Mouse (Mus musculus) cerebellum, adult 9-11 months (tissue): ENCODE results near the gene Pemt.
A peak's percentile ranks its signal among the peaks of the same experiment; 100 is the strongest.

ENCODE experiments used
- DNase-seq: peaks from one replicate; pipeline ENCODE4 v3.0.0; 2022

The Pemt gene

DNA sequence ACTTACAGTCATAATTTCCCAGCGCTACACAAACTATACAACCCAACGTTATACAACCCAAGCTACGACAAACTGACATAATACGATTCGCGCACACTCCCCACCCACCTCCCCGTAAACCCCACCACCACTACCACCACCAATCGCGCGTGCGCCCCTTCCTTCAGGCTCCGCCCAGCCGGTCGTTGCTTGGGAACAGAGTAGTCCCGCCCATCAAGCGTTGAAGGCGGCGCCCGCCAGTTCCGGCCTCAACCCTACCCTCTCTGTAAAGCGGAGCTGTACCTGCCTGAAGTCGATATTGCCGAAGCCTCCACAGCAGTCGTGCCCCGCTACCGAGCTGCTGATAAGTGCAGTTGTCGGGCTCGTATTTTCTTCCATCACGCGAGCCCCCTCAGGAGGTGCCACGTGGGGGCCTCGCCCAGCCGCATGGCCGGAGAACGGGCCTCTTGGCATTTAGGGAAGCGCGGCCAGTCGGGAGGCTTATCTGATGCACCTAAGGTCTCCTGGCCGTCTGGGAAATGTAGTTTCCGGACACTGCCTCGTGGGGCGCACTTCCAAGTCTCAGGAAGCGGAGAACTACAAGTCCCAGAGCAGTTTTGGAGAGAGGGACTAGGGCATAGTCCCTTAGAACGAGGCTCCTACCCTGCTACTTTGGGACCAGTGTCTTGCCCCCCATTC lies at the start of gene Pemt:
Pemt (minus strand) TSS at position 432 of the 678 bp plus-strand sequence.
- peak; percentile 96 for DNase-seq

DNA sequence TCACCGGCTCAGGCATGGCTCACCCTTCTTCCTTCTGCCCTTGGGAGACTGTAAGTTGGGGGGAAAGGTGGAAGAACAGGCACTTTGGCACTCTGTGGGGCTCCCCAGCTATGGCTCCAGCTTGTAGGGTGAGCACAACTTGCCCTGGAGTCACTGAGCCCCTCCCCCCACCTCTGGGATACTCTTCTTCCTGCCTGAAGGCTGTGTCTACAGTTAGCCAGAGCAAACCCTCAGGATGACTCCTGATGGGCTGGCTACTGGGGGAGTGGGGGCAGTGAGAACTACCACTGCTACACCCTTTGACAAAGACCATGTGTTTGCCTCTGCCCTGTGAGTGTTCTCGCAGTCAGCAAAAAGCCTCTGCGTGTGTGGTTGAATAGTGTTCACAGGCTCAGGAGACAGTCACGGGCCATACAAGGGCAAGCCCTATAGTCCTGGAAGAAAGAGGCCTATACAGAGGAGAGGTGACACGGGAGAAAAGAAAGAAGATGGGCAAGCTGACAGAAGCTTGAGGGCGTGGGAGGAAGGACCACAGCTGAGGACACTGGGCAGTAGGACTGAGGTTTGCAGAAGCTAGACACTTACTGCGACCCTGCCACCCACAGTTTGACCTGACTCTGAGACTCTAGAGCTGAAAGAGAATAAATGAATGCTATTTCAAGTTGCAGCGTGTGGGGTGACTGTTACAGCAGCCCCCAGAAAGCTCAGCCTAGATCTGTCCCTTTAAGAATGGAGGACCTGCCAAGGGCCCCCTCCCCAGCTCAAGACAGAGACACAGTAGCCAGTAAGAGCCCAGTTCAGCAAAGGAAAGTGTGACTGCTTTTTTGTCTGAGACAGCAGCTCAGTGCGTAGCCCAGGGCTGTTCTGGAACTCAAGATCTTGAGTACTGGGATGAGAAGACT lies 48.9 kb upstream of the Pemt start:
- DNase-seq: no peak

DNA sequence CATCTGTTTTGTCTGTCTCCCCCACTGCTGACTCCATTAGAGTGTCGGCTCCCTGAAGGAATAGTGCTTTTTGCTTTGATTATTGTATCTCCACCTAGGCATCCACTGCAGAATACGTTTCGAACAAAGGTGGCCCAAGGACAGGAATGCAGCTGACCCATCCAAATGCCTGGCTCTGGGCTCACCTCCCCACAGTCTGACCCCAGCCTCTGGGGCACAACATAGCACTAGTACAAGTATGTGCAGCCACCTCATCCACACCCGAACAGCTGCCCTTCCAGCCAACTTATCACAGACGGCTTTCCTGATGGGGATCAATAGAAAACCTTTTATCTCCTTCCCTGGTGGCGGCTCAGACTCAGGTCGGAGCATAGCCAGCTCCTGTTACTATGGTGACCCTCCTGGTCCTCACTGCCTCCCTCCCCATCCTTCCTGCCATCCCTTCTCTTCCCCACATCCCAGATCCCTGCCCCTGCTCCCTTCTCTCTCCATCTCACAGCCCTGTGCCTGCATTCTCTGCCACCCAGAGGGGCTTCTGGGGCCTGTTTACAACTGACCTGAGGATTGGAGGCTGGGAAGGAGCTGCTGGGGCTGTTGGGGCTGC lies 47.8 kb upstream of the Pemt start:
- no peak for DNase-seq

DNA sequence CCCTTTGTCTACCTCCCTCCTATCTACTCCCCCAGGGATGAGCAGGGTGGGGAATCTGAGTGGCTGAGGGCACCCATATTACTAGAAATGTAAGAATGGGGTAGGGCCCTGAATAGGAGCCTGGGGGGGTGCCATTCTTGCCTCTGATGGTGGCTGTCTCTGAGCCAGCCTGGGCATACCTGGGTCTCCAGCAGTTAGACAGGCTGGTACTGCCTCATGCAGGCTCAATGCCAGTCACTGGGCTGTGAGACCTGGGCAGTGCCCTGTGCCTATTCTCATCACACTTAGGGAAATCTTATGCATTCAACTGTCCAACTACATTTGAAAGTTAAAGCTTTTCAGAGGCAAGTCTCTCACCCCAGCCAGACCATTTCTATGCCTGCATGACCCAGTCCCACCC lies 46.9 kb upstream of the Pemt start:
- no peak for DNase-seq

DNA sequence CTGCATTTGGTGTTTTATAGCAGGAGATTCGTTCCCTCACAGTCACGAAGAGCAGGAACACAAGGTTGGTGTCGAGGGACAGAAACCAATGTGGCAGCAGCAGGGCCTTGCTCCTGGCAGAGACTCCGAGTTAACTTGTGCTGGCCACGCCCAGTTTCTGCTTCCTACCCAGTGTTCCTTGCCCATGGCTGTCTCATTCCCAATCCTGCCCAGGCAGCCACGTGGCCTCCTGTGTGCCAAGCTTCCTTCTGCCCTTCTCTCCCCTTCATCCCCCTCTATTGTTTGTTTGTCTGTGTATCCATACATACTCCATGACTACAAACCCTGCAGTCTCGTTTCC lies 45.1 kb upstream of the Pemt start:
- DNase-seq: no peak

DNA sequence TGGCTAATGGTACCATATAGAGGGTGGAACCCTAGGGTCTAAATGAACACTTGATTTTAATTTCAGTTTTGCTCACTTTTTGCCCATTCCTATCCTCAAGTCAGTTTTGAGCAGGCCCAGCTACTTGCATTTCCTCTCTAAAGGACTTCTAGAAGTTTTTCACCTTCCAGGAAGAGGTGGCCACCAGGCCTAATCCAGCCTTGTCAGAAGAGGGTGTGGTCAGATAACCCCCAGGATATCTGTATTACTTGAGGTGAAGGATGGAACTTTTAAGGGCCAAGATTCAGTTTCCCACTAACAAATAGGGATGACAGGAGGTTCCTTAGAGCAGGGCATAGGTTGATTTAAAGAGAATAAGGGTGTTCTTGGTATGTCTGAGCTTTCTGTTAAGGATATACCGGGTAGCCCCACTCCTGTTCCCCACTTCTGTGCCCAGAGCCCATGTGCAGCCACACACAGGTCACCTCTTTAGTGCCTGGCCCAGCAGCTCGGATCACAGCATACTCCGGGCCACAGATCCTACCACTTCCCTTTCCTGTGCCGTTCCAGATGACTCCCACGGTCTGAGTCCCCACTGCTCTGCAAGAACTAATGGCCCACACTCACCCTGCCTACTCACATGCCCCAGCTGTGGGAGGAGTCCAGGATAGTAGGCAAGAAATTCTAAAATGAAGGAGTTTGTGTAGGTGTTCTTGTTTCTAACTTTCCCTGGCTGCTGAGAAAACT lies 44.6 kb upstream of the Pemt start:
- no peak for DNase-seq

DNA sequence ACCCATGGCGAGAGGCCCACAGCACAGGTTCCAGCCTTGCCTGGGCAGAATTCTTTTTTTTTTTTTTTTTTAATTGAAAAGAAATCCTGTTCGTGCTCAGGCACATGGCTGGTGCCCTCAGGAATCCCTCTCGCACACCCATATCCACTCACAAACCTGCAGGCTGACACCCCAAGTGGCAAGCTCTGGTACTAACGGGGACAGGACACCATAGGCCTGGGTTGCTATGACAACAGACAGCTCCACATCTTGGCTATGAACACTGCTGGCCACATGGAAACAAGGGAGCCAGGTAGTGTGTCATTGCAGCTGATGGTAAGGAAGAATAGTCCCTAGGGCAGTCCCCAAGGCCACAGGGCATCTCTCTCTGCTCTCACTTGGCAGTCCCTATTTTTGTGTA lies 42.7 kb upstream of the Pemt start:
- DNase-seq: peak; percentile 64

DNA sequence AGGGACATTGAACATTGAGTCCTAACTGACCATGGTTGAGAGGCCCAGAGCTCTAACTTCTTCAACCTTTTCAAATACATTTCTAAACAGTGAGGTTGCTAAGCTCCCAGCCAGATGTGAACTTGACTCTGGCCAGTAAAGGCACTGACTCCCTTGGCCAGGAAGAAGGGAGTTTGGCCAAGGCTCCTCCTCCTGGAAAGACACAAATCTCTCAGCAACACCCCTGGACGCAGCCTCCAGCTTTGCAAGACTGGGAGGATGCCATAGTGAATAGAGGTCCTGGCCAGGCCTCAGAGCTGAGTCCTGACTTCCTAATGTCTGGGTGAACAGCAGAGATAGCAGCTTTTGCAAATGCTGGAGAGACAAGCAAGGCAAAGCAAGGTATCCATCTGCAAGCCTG lies 40.4 kb upstream of the Pemt start:
- no peak for DNase-seq

DNA sequence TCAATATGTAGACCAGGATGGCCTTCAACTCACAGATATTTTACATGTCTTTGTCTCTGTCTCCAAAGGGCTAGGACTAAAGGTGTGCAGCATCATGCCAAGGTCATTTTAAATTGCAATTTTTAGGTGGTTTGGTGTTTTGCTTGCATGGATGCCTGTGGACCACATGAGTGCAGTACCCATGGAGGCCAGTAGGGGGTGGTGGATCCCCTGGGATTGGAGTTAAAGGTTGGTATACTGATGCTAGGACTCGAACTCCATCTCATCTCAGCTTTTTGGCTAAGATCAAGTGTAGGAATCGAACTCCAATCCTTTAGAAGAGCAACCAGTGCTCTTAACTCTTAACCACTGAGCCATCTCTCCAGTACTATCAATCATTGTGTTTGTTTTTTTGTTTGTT lies 38.3 kb upstream of the Pemt start:
- DNase-seq: no peak

DNA sequence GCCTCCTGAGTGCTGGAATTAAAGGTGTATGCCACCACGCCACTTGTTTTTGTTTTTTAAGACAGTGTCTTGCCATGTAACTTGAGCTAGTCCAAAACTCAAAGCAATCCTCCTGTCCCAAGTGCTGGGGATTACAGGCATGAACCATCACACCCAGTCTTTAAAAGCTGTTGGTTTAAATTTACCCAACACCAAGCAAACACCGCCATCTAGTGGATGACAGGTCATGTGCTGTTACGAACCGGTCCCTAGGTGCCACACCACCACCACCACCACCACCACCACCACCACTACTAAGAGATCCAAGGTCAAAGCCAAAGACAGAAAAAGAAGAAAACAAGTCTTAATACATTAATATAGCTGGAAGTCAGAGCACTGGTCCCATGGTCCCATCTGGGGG lies 30.5 kb upstream of the Pemt start:
- peak; percentile 75 for DNase-seq

DNA sequence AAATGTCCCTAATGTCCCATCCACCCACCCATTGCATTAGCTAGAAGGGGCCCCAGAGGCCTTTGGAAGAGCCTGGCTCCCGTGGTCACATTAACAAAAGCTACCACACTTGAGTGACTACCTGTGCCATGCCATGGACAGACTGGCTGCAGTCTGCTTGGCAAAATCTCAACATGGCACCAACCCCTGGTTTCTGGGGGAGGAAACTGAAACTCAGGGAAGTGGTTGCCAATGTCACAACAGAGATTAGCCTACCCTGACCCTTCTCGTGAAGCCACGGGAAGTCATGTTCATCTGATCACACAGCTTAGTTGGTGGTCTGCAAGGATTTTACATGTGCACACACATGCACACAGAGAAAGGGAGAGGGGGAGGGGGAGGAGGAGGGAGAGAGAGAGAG lies 29.9 kb upstream of the Pemt start:
- DNase-seq: no peak

DNA sequence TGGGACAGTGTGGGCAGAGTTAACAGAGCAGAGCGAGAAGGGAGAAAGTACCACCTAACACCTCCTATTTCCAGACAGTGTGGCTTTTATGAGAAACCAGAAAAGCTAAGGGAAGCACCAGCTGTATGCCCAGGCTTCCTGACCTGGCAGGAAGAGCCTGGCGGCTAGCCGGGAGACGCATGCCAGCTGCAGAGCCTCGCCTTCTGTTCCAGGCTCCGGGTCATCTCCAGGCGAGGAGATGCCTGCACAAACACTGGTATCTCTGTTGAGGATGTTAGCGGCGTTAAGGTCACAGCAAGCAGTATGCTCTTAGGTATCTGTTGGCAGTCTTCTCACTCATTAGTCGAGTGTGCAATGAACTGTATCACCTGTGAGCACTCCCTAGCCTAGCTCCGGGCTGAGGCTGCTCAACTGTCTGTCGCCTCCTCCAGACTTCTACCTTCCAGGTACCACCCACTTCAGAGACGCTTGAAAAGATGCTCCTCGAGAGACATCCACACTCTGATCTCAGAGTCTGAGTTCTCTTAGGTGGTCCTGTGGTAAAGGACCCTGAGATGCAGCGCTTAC lies 27.7 kb upstream of the Pemt start:
- peak; percentile 83 for DNase-seq

DNA sequence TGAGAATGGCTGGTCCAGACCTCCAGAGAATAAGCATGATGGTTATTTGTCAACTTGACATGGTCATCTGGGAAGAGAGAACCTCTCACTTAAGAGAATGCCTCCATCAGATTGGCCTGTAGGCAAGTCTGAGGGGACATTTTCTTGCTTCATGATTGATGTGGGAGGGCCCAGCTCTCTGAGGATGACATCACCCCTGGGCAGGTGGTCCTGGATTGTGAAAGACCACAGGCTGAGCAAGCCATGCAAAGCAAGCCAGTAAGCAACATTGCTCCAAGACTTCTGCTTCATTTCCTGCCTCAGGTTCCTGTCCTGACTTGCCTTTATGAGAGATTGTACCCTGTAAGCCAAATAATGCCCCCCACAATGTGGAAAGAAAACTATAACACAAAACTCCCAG lies 26.8 kb upstream of the Pemt start:
- no peak for DNase-seq

DNA sequence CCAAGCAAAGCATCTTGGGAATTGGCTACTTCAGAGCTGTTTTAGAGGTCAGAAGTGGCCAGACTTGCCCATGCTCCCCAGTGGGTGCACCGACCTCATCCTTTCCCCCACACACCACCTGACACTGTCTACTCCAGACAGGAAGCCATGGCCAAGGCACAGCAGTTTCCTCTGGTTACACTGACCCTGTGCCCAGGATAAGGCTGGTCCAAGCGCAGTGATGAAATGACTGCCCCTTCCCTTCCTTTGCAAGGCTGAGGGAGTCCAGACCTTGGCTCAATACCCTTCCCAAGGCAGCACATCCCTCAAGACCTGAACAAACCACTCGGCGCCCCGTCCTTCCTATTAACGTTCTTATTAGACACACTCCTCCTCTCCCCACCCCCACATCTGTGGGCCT lies 24.9 kb upstream of the Pemt start:
- DNase-seq: no peak

DNA sequence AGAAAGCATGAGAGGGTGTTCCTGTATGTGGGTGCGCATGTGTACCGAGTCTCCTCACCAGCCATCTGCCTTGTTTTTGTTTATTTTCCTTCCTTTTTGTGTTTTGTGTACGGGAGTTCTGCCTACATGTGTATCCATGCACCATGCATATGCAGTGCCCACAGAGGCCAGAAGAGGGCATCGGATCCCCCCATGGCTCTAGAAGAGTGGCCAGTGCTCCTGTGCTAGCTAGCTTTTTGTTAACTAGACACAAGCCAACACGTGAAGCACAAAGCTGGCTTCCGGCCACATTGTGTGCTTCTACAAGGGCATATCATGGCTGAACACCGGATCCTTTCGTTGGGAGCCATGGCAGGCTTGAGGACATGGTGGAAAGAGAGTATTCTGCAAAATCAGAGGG lies 24.3 kb upstream of the Pemt start:
- DNase-seq: peak; percentile 48

DNA sequence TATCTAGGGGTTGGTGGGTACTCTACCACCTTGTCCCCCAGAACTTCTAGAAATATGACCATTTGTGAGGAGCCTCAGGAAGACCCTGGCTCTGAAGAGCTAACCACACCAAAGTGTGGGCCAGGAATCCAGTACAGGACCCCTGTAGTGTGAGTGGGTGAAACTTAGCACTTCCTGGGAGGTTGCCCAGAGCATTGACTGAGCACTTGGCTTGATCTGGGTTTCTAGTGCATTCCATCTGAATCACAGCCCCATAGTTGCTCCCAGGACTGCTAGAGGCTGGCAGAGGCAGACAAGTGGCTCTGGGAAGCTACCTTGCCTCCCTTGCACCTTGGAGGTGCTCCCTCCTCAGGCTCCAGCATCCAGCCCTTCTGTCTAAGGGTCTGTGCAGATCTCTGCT lies 22.3 kb upstream of the Pemt start:
- DNase-seq: no peak

DNA sequence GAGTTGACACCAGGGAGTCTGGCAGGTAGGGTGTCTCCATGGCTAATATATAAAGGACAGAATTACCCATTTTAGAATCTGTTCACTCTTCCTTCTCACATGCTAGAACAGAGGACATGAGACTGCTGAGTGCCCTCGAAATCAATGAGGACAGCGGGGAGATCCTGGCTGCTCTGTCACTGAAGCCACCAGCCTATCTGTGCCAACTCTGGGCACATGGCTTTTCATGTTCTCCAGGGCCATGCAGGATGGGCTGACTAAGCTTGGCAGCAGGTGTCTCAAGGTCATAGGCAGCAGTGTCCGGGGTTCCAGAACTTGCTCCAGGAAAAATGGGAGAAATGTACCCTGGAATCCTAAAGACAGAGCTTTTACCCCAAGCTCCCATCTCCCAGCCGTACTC lies 21.4 kb upstream of the Pemt start:
- DNase-seq: no peak

DNA sequence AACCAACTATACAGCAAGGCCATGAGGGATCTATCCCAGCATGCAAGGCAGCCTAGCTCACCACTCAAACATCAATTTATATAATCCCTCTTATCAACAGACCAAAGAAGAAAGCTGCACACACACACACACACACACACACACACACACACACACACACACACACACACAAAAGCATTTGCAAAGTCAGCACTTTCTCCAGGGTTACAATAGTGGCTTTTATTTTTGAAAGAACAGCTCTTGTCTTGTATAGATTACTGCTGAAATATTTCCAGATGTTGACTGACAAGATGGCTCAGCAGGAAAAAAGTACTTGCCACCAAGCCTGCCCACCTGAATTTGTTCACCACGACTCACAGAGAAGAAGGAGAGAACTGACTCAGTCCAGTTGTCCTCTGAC lies 19.0 kb upstream of the Pemt start:
- no peak for DNase-seq

DNA sequence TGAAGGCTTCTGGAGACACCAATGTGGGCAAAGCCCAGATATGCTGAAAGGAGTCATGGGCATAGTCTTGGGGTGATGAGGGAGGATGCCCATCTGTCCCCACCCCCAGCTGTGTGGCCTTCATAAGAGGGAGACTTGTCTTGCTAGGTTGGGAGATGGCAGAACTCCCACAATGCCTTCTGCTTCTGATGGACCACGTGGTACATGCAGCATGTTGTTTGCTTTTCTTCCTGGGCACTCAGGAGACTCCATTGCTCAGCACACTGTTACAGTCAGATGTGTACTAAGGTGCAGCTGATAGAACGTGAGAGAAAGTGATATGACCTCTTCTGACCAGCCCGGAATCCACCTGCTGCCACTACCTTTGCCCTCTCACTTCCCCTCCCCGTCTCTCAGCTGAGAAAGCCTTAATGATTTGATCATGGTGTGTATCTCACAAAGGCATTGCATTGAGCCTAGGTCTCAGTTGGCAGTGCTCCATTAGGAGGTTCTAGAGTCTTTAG lies 15.3 kb upstream of the Pemt start:
- no peak for DNase-seq

DNA sequence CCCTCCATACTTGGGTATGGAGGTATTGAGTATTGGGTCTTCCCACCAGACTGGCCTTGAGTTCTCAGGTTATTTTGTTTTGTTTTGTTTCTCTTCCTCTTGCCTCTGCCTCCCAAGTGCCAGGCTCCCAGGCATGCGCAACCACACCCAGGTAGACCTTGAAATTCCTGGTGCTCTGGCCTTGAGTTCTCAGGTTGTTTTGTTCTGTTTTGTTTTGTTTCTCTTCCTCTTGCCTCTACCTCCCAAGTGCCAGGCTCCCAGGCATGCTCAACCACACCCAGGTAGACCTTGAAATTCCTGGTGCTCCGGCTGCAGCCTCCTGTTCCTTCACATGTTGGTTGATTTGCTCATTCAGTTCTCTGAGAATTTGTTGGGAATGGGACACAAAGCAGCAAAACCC lies 13.7 kb upstream of the Pemt start:
- no peak for DNase-seq

DNA sequence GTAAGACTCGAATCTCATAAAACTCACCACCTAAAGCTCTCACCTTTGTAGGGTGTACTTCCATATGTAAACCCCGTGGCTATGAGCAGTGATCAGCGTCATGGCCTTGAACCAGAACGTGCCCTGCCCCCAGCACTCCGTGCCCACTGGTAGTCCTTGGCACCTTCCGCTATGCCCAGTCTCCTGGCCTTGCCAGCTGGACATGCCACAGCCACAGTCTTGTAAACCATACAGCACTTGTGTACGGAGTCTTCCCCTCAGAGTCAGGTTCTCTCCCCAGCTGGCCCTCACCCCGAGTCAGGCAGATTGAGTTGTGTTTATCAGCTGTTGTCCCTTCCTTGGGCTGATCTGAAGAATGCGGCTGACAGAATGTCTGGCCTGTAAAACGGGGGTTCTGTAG lies 12.2 kb upstream of the Pemt start:
- DNase-seq: no peak

DNA sequence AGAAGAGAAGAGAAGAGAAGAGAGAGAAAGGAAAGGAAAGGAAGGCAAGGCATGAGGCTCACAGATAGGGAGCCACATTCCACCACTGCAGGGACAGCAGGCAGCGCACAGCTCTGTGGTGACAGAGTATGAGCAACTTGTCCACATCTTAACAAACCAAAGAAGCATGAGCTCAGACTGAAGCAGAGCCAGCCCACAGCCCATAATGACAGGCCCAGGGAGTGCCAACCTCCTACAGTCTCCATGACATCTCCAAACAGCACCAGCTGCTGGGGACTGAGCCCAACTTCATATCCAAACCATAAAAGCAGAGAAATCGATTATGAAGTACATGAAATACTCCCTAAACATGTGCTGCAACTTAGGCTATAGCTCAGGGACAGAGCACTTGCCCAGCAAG lies 11.7 kb upstream of the Pemt start:
- DNase-seq: no peak

DNA sequence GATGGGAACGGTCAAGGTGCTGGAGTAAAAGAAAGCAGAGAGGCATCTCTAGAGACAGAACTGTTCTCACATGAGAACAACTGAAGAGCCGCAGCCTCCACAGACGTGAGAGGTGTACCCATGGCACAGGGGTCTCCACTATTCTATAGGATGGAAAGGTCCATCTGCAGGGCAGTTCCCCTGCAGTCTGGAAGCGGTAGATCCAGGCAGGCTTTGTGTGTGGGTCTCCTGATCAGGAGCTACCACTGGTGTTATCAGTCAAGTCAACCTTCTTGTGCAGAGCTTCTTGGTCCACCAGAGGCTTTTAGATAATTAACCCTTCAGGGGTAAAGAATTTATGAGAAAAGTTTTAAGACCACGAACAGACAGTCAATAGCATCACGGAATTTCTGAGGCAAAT lies 10.2 kb upstream of the Pemt start:
- DNase-seq: no peak
